Mouse (Mus musculus) midbrain, postnatal 0 days (tissue): Measurements from ENCODE around the gene Srrm1. TPM values are rescaled to one million over a fixed set of nuclear protein-coding genes. Genes with fewer than 3 reads are reported as not detected.

Experiments used
- ATAC-seq: fragments of 200-750 bp; cut with Nextera tagmentation; 2 replicates; pipeline ENCODE4 v1.8.0; 2017; ENCODE audit warnings: moderate number of reproducible peaks, mild to moderate bottlenecking, moderate TSS enrichment, moderate library complexity; ENCODE audit not compliant: low FRiP score
- DNase-seq: peaks from one replicate; pipeline ENCODE4 v3.0.0-alpha.2; 2015; ENCODE audit warnings: low spot score
- H3K27ac ChIP-seq: fragments of 300-500 bp; sonication (generic); 2 replicates; pipeline ENCODE4 v1.5.1; 2014; ENCODE audit warnings: low read depth, mild to moderate bottlenecking, low read length, mixed read lengths
- H3K27me3 ChIP-seq: fragments of 300-500 bp; sonication (generic); 2 replicates; pipeline ENCODE4 v1.6.1; 2014; ENCODE audit warnings: low read length, control low read depth, mixed read lengths; ENCODE audit not compliant: insufficient read depth
- H3K36me3 ChIP-seq: fragments of 300-500 bp; sonication (generic); 2 replicates; pipeline ENCODE4 v1.6.1; 2014; ENCODE audit warnings: low read length, control low read depth, mixed read lengths; ENCODE audit not compliant: insufficient read depth
- H3K4me1 ChIP-seq: fragments of 300-500 bp; sonication (generic); 2 replicates; pipeline ENCODE4 v1.6.1; 2014; ENCODE audit warnings: mild to moderate bottlenecking, control low read depth, antibody characterized with exemption, low read length, mixed read lengths; ENCODE audit not compliant: insufficient read depth
- H3K4me2 ChIP-seq: fragments of 300-500 bp; sonication (generic); 2 replicates; pipeline ENCODE4 v1.6.1; 2014; ENCODE audit warnings: low read depth, mild to moderate bottlenecking, low read length, mixed read lengths; ENCODE audit not compliant: poor library complexity, severe bottlenecking
- H3K4me3 ChIP-seq: fragments of 300-500 bp; sonication (generic); 2 replicates; pipeline ENCODE4 v1.5.1; 2014; ENCODE audit warnings: low read depth, mild to moderate bottlenecking, low read length, moderate library complexity
- H3K9ac ChIP-seq: fragments of 300-500 bp; sonication (generic); replicated peaks from 2 replicates; pipeline ENCODE4 v1.6.1; 2014; ENCODE audit warnings: mild to moderate bottlenecking, low read length, moderate library complexity, mixed read lengths; ENCODE audit not compliant: poor library complexity, severe bottlenecking
- H3K9me3 ChIP-seq: fragments of 300-500 bp; sonication (generic); 2 replicates; pipeline ENCODE4 v1.6.1; 2016; ENCODE audit warnings: low read length, control low read depth
- CTCF ChIP-seq: IDR thresholded peaks from 2 replicates; pipeline ENCODE4 v1.5.1; 2016; ENCODE audit warnings: antibody characterized with exemption, mild to moderate bottlenecking
- WGBS: fragments of 180-500 bp; shearing (Covaris S2); extraction: QIAGEN DNeasy Blood & Tissue Kit; methylation state at CpG from one replicate; pipeline ENCODE4 v1.1.7; 2014; 5-methylcytosine and 5-hydroxymethylcytosine counted together
- polyA plus RNA-seq: library from polyadenylated mRNA; unstranded; fragments of >200 nt; fragmentation: Nextera tagmentation; extraction: Ambion mirVana; gene quantifications from 2 replicates; pipeline ENCODE4 v1.2.1, GENCODE M21; 2015
- total RNA-seq: library from RNA; depleted of rRNA; stranded (reverse); fragments of >200 nt; gene quantifications from 2 replicates; pipeline ENCODE4 v1.2.3, GENCODE M21; 2014

Gene Srrm1
- total and polyA plus RNA-seq, 2 experiments from 2014 or later, result 40.1 to 173 TPM

DNA sequence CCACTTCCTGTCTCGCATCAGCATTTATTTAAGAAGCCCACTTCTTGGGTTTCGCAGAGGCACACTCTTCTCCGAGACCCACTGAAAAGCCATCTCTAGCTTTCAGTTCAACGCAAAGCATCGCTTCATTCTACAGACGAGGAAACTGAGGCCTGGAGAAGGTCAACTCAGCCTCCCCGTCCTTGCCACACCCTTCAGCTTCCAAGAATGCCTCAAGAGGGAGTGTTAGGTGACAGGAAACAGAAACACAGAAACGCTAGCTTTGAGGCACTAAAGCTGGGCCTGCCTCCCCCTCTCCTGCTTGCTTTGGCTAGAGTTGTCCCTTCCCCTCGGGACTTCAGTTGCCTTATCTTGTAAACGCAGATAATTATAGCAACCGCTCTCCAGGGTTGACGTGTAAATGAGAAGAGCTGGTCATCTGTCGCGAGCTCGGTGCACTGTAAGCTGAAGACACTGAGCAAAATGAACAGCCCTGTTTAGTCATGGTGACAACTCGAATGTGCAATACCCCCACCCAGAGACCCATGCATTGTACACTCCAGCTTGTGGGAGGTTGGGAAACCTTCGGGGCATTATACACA is 39.9 kb downstream of the Srrm1 start:
- no peak for DNase-seq
- no peaks in the 10 kb centered on the region for H3K4me1 ChIP-seq

DNA sequence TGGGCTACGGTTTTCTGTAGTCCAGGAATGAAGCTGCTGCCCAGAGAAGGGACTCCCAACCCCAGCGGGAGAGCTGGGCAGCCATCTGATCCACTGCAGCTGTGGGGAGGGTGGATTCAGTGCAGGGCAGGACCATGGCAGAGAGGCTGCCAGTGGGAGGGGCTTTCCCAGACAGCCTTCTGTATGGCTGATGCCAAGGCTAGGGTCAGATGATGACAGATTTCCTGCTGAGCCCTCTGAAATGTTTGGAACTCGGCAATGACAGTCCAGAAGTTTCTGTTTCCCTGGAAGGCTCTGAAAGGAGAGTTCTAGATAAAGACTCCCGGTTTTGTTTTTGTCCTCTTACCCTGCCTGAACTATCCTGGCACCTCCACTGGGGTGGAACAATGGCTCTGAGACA is 40.4 kb downstream of the Srrm1 start:
- no peak for ATAC-seq
- Histone ChIP-seq H3K4me1 (no peaks in the 10 kb centered on the region), H3K9me3 (no peaks in the 10 kb centered on the region), H3K9ac (no peak overlapping the region), H3K27me3 (no peaks in the 10 kb centered on the region), H3K4me3 (no peak overlapping the region), H3K4me2 (no peak overlapping the region), H3K36me3 (peaks cover 9% of the 10 kb centered on the region; the same call in 1 of the 2 replicates), H3K27ac (no peak overlapping the region)
- no peak for TF ChIP-seq CTCF
- peak; percentile 74 for DNase-seq
- 53% methylated on average over 4 of the region's 4 CpGs for WGBS

More for the DNA sequence above, 39.9 kb downstream of the Srrm1 start:
- no peaks in the 10 kb centered on the region for H3K27me3 ChIP-seq
- H3K4me2 ChIP-seq, result no peak overlapping the region
- H3K9me3 ChIP-seq, result no peaks in the 10 kb centered on the region
- H3K27ac ChIP-seq, result no peak overlapping the region
- TF ChIP-seq CTCF, result no peak
- peaks cover 9% of the 10 kb centered on the region; the same call in 1 of the 2 replicates for H3K36me3 ChIP-seq
- no peak overlapping the region for H3K4me3 ChIP-seq
- WGBS, result 65% methylated on average over 17 of the region's 17 CpGs
- no peak for ATAC-seq
- no peak overlapping the region for H3K9ac ChIP-seq

DNA sequence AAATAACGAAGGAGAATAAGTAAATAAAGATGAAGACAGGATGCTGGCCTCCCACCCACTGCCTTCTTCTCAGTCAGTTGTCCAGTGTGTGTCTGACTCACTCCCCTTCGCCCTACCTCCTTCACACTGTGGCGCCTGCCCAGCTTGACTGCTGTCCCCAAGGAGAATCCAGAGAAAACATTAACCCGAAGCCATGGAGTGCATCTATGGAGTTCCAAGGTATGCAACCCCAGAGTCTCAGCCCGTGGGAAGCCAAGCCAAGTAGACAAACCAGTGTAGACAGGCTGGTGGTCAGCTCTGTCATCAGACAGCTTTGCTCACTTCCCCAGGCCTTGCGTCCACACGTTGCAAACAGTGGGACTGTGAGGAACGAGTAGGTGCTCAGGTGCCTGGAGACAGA is 42.8 kb downstream of the Srrm1 start:
- Histone ChIP-seq H3K9me3 (no peaks in the 10 kb centered on the region), H3K4me3 (no peak overlapping the region), H3K4me1 (no peaks in the 10 kb centered on the region), H3K27ac (no peak overlapping the region), H3K36me3 (peaks cover 7% of the 10 kb centered on the region; the same call in 1 of the 2 replicates), H3K27me3 (no peaks in the 10 kb centered on the region), H3K9ac (no peak overlapping the region), H3K4me2 (no peak overlapping the region)
- WGBS, result 91% methylated on average over 8 of the region's 8 CpGs
- DNase-seq (no peak), ATAC-seq (no peak)
- no peak for TF ChIP-seq CTCF

DNA sequence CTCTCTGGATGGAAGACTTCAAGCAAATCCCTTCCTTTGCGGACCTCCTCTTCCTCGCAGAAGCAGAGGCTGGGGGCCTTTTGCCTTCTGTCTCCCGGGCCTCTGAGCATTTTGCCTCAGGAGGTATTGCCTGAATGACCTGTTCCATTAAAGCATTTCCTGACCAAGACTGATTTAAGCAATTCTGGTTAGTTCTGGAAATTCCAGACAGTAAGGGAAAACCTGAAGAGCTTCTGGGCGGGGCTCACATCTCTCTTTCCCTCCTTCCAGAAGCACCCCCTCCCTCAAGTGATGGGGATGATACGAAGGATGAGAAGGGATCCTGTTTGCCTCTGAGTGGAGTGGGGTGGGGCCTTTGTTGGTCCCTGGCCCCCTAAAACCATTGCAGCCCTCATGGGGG is 43.4 kb downstream of the Srrm1 start:
- H3K4me3 ChIP-seq, result no peak overlapping the region
- TF ChIP-seq CTCF, result no peak

DNA sequence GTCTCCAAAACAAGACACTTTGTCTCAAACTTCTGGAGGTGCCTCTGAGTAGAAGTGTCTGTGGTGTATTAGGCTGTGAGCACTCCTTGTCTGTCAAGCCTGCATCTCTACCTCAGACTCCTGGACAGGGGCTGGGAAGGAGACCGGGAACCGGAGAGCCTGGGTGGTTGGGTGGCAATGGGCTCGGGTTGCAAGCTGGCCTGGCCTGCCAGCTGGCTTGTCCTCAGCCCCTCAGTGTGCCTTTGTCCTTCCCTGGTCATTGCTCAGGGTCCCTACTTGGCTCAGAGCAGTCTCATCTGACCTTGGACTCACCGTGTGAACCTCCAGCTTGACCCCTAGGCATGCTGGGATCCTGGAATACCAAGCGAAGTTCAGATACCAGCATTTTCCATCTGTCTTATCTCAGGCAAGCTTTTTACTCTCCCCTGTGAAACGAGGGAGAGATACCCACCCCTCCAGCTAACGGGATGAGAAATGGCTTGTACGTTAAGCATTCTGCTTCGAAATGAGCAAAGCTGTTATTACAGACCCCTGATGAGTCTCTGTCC is 43.9 kb downstream of the Srrm1 start:
- ATAC-seq (no peak), DNase-seq (no peak)
- TF ChIP-seq CTCF, result no peak
- Histone ChIP-seq H3K4me1 (no peaks in the 10 kb centered on the region), H3K4me3 (no peak overlapping the region), H3K9ac (no peak overlapping the region), H3K4me2 (no peak overlapping the region), H3K36me3 (no peaks in the 10 kb centered on the region), H3K27me3 (no peaks in the 10 kb centered on the region), H3K27ac (no peak overlapping the region), H3K9me3 (no peaks in the 10 kb centered on the region)
- 73% methylated on average over 9 of the region's 9 CpGs for WGBS

More for the DNA sequence above, 43.4 kb downstream of the Srrm1 start:
- DNase-seq (no peak), ATAC-seq (no peak)
- H3K27ac ChIP-seq, result no peak overlapping the region
- H3K9ac ChIP-seq, result no peak overlapping the region
- 0 out of 2 replicates have a peak, but pooled peaks cover under 1% of the 10 kb centered on the region for H3K36me3 ChIP-seq
- H3K4me2 ChIP-seq, result no peak overlapping the region
- no peaks in the 10 kb centered on the region for H3K27me3 ChIP-seq
- no peaks in the 10 kb centered on the region for H3K4me1 ChIP-seq
- no peaks in the 10 kb centered on the region for H3K9me3 ChIP-seq
- WGBS, result 64% methylated on average over 5 of the region's 5 CpGs

GRCm38 (mm10) chr4:135306971-135307632 is 46.0 kb downstream of the Srrm1 start:
- Histone ChIP-seq H3K9me3 (no peaks in the 10 kb centered on the region), H3K4me3 (no peak overlapping the region), H3K27me3 (no peaks in the 10 kb centered on the region), H3K9ac (no peak overlapping the region), H3K27ac (no peak overlapping the region), H3K36me3 (no peaks in the 10 kb centered on the region), H3K4me1 (no peaks in the 10 kb centered on the region), H3K4me2 (no peak overlapping the region)
- no peak for TF ChIP-seq CTCF
- DNase-seq (no peak), ATAC-seq (no peak)
- WGBS, result 38% methylated on average over 17 of the region's 17 CpGs
